Mouse (Mus musculus) kidney, adult 2 months (tissue): ENCODE results near the gene 2810408A11Rik. TPM values are rescaled to one million over a fixed set of nuclear protein-coding genes. Genes with fewer than 3 reads are reported as not detected.
A peak's percentile ranks its signal among the peaks of the same experiment; 100 is the strongest.
"Not testable (repeated sequence)": the region's sequence is repeated elsewhere in the genome, so short reads cannot be mapped to it uniquely, and the experiment has no call there.

Source experiments
- DNase-seq: peaks from one replicate; pipeline ENCODE4 v3.0.0; 2021
- H3K27ac ChIP-seq: fragments of 200-500 bp; 2 replicates; pipeline ENCODE4 v1.5.1; 2012; ENCODE audit warnings: low read depth, low read length, control low read depth, inconsistent platforms; ENCODE audit not compliant: insufficient read depth
- H3K27me3 ChIP-seq: fragments of 200-500 bp; replicated peaks from 2 replicates; pipeline ENCODE4 v1.6.1; 2012; ENCODE audit warnings: mild to moderate bottlenecking, moderate library complexity, low read length, inconsistent platforms; ENCODE audit not compliant: control insufficient read depth, insufficient read depth
- H3K36me3 ChIP-seq: fragments of 200-500 bp; 2 replicates; pipeline ENCODE4 v1.6.1; 2012; ENCODE audit warnings: mild to moderate bottlenecking, moderate library complexity, low read length, inconsistent platforms; ENCODE audit not compliant: control insufficient read depth, insufficient read depth
- H3K4me1 ChIP-seq: fragments of 200-500 bp; 2 replicates; pipeline ENCODE4 v1.6.1; 2011; ENCODE audit warnings: low read length; ENCODE audit not compliant: control insufficient read depth, insufficient read depth
- H3K4me3 ChIP-seq: fragments of 200-500 bp; 2 replicates; pipeline ENCODE4 v1.5.1; 2011; ENCODE audit warnings: mild to moderate bottlenecking, low read depth, low read length, control low read depth; ENCODE audit not compliant: insufficient read depth
- CTCF ChIP-seq: fragments of 200-500 bp; conservative IDR thresholded peaks from 2 replicates; pipeline ENCODE4 v1.5.1; 2011; ENCODE audit warnings: low read depth, mild to moderate bottlenecking, control low read depth, low read length, moderate library complexity, mixed read lengths; ENCODE audit not compliant: insufficient read depth, insufficient read length
- POLR2A ChIP-seq: fragments of 200-500 bp; IDR thresholded peaks from one replicate; pipeline ENCODE4 v1.6.1; 2011; ENCODE audit warnings: low read depth, low read length, control low read depth
- WGBS: fragments of 180-500 bp; shearing (Covaris S2); methylation state at CpG from one replicate; pipeline ENCODE4 v1.1.7; 2018; 5-methylcytosine and 5-hydroxymethylcytosine counted together
- polyA plus RNA-seq: library from polyadenylated mRNA; depleted of rRNA; stranded (reverse); fragments of >200 nt; gene quantifications from 2 replicates; pipeline ENCODE4 v1.2.3, GENCODE M21; 2012

Gene 2810408A11Rik
- polyA plus RNA-seq, 1 experiment, result 0.99 TPM

DNA sequence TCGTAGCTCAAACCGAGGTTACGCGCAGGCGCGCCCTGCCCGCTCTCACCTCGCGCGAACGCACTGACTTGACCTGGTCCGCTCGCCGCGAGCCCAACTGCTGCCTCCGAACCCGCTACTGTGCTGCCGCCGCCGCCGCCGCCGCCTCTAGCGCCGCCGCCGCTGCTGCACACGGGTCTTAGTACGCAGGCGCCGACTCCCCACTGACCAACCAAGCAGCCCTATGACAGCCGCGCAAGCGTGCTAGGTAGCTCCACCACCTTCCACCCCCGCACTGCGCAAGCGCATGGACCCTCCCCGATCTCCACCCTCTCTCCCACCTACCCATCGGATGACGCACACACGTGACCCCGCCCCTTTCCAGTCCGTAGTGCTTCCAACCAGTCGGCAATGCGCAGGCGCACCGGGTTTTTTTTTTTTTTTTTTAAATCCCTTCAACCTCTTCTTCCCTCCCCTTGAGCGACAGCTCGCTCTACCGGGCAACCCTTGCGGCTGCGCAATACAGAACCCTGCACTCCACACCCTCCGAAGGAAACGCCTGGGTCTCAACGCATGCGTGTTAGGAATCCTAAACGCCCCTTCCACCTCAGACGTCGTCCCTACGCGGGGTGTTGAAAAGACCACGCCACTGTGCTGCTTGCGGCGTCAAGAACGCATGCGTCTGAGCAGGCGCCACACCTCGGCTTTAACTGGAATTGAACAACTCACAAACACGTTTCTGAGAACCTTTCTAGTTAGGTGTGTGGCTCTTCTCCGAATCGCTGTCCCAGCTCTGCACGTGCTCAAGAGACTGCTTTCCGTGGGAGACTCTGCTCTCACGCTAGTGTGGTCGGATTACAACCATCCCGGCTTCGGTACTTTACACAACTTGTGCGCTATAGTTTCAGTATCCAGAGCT lies 20.6 kb upstream of the 2810408A11Rik start, which contains the start of gene Eif5a:
Gene Eif5a, minus strand, starts transcription at position 845 of the 898 bp plus-strand sequence.
- TF ChIP-seq CTCF (peak; percentile 63), POLR2A (peak; percentile 91)
- under 1% methylated on average over 78 of the region's 78 CpGs for WGBS
- DNase-seq, result peak; percentile 100
- peaks cover 5% of the 10 kb centered on the region; the same call in 1 of the 2 replicates for H3K36me3 ChIP-seq
- peak within 1 kb of the TSS; percentile 84 for H3K4me3 ChIP-seq
- H3K4me1 ChIP-seq, result peaks cover 6% of the 10 kb centered on the region; the same call in 1 of the 2 replicates
- H3K27me3 ChIP-seq, result no peaks in the 10 kb centered on the region
- peak within 1 kb of the TSS; percentile 93 for H3K27ac ChIP-seq

DNA sequence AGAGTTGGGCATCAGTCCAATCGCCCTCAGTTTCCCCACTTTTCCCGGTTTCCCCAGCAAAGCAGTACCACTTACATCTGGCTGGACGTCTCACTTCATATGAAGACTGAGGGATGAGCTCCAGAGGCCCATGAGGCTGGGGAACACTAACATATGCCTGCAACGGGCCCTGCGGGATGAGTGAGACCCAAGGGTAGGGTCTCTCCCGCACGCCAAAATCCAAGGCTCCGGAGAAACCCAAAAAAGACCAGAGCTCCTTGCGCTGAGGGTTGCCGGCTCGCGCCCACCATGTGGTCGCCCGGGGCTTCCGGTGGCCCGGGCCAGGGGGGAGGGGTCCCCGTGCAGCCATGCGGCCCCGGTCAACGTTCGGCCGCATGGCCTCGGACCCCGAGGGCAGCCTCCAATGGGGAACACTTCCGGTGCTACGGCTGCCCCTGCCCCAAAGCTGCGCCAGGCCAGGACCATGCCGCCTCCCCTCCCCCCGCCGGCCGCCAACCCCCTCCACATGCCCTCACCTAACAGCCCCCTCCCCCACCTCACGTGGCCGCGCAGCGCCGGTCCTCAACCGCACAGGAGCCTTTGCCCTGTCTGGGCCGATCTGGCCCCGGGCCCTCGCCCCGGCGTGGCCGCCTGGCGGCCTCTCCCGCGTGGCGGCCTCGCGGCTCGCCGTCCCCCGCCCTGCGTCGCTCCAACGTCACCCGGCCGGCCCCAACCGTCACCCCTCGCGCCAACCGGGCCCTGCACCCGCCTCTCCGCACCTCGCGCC lies 19.7 kb upstream of the 2810408A11Rik start:
- under 1% methylated on average over 61 of the region's 65 CpGs for WGBS
- Histone ChIP-seq H3K4me1 (peaks cover 6% of the 10 kb centered on the region; the same call in 1 of the 2 replicates), H3K27me3 (no peaks in the 10 kb centered on the region), H3K4me3 (peak overlapping the region; percentile 84), H3K36me3 (peaks cover 9% of the 10 kb centered on the region; the same call in 1 of the 2 replicates), H3K27ac (peak overlapping the region; percentile 93)
- no peak for TF ChIP-seq CTCF
- DNase-seq, result peak; percentile 64

DNA sequence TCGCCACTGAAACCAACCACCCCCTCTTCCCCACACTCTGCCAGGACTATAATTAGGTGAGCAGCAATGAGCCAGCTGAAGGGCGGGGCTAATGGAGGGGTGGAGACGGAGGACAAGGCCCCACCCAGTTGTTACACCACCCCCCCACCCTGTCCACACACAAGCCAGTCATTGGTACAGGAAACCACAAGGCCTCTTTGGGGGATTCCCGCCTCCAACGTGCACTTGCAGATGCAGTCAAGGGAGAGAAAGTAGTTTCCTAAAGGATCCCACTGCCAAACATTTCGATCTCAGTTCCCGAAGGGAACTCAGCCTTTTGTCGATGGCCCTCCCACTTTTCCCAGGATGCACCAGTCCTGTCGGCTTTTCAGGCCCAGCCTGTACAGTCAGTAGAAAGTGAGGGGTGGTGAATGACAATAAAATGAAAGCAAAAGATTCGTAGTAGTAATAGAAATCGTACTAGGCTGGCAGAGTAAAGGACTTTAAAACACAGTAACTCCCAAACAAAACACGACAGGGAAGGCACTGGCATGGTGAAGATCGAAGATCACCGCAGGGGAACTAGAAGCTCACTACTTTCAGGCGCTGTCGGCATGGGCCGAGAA lies 19.0 kb upstream of the 2810408A11Rik start:
- peaks cover 10% of the 10 kb centered on the region for H3K4me1 ChIP-seq
- H3K27ac ChIP-seq, result peak overlapping the region; percentile 22
- WGBS, result under 1% methylated on average over 17 of the region's 17 CpGs
- peak; percentile 91 for DNase-seq
- no peaks in the 10 kb centered on the region for H3K27me3 ChIP-seq
- peaks cover 9% of the 10 kb centered on the region; the same call in 1 of the 2 replicates for H3K36me3 ChIP-seq
- TF ChIP-seq CTCF (no peak), POLR2A (no peak)
- H3K4me3 ChIP-seq, result peak overlapping the region; percentile 84

DNA sequence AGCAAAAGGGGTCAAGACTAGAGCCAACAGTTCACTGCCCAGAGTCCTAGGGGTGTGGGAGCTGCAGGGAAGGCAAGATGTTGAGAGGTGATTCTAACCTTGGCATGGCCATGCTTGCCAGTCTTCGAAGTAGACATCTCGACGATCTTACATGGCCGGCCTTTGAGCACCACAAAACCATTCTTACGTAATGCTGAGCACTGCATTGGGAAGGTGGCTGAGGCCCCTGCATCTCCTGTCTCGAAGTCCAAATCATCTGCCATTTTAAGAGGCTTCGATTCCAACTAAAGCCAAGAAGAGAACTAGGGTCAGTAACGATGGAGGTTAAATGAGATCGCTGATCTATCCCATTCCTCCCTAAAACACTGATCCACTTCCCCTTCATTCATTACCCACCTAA lies 18.3 kb upstream of the 2810408A11Rik start:
- TF ChIP-seq POLR2A, result no peak
- TF ChIP-seq CTCF, result no peak

DNA sequence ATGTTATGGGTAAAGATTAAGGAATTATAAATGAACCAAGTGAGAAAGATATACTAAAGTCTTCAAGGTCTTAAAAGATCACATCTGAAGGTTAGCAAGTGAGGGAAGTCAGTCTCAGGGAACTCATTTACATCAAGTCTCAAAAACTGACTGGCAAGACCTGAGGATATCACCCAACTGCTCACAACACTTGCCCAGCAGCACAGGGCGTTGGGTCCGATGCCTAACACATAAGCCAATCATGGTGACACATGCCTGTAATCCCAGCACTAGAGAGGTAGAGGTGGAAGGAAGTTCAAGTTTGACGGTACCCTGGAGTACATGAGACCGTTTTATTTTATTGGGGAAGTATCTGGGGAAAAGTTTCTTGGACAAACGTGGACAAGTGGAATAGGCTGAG lies 17.3 kb upstream of the 2810408A11Rik start:
- H3K27ac ChIP-seq, result no peak overlapping the region
- WGBS, result 80% methylated on average over 5 of the region's 5 CpGs
- H3K4me1 ChIP-seq, result peaks cover 19% of the 10 kb centered on the region
- peaks cover 9% of the 10 kb centered on the region; the same call in 1 of the 2 replicates for H3K36me3 ChIP-seq
- DNase-seq, result no peak
- no peak overlapping the region for H3K4me3 ChIP-seq
- TF ChIP-seq POLR2A, result no peak
- no peak for TF ChIP-seq CTCF
- no peaks in the 10 kb centered on the region for H3K27me3 ChIP-seq

More for the DNA sequence above, 18.3 kb upstream of the 2810408A11Rik start:
- no peak overlapping the region for H3K4me3 ChIP-seq
- no peak for DNase-seq
- H3K27me3 ChIP-seq, result no peaks in the 10 kb centered on the region
- peaks cover 9% of the 10 kb centered on the region; the same call in 1 of the 2 replicates for H3K36me3 ChIP-seq
- 56% methylated on average over 9 of the region's 9 CpGs for WGBS
- no peak overlapping the region for H3K27ac ChIP-seq
- peaks cover 14% of the 10 kb centered on the region for H3K4me1 ChIP-seq

DNA sequence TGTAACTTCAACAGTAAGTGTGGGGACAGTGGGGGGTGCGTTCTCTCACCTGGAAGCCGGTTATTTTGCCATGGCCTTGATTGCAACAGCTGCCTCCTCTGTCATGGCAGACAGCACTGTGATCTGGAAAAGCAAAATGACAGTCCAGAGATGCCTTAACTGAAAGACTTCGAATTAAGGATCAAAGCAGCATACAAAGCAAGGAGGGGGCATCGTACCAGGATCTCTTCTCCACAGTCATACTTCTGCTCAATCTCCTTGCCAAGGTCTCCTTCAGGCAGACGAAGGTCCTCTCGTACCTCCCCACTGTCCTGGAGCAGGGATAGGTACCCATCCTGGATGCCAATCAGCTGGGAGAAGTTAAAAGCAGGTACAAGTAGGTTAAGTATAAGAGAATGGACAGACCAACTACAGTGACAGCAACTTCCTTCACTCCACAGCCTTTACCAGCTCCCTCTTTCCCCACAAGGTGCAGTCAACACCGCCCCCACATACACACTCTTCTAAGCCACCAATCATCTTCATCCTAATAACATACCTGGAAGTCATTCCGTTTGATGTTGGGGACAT lies 16.7 kb upstream of the 2810408A11Rik start:
- Histone ChIP-seq H3K27me3 (no peaks in the 10 kb centered on the region), H3K27ac (no peak overlapping the region), H3K4me3 (no peak overlapping the region), H3K36me3 (peaks cover 9% of the 10 kb centered on the region; the same call in 1 of the 2 replicates), H3K4me1 (peaks cover 18% of the 10 kb centered on the region)
- 82% methylated on average over 8 of the region's 8 CpGs for WGBS
- TF ChIP-seq POLR2A (no peak), CTCF (no peak)
- DNase-seq, result no peak

DNA sequence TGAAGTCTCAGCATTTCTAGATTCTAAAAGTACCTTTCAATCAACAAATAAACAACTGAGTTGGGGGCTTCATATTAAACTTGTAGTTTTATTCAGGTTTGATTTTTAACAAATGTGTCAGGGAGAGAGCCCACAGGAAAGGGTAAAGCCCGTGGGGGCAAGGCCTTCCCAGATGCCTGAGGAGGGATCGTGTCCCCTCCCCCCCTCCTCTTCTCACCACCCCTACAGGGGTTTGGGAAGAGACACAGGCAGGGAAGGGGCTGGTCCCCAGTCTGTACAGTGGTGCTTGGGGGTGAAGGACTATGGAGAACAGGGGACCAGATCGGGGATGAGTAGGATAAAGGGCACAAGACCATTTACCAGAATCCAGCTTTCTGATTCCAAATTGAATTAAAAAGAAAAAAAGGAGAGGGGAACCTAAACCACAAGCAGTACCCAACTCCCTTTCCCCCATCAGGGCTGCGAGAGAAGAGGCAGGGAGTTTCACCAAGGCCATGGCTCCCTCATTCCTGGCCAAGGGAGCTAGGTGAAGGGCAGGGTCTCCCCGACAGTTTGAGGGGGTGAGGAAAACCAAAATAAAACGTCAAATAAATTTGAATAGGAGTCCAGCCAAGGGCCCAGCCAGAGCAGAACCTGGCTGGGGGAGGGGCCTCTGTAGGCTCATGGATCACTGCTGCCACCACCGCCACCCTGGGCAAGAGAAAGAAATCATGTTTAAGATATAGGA lies 16.0 kb upstream of the 2810408A11Rik start:
- 50% methylated on average over 7 of the region's 7 CpGs for WGBS
- not testable (repeated sequence) for H3K27me3 ChIP-seq, DNase-seq, H3K4me3 ChIP-seq, H3K36me3 ChIP-seq, H3K27ac ChIP-seq
- H3K4me1 ChIP-seq, result peaks cover 17% of the 10 kb centered on the region
